ENCODE assay signal across 21 mouse cellular contexts in genomic region chr12:80838787-80839186, GRCm38 (mm10). TPM values are rescaled to one million over a fixed set of nuclear protein-coding genes. Genes with fewer than 3 reads are reported as not detected.
DNase-seq lines count a peak whose midpoint lies in the region; ATAC-seq and TF ChIP-seq lines count a peak whose summit lies in the region.
"Had no signal": no experiment of that assay in that cellular context is flagged by ENCODE, and none has a peak within 500 bp of the region (broad histone marks: within the 10 kb centered on the region; RNA-seq: fewer than 3 reads in every experiment).

No protein-coding gene starts in this region.

- H3K36me3 ChIP-seq in ES-E14 (ENCODE audit: control insufficient read depth, insufficient read depth, low read length, poor library complexity, severe bottlenecking), result no peaks in the 10 kb centered on the region
- H3K36me3 ChIP-seq: embryonic facial prominence, embryonic 15.5 days; heart, embryonic 10.5 days; hindbrain, embryonic 10.5 days; midbrain, embryonic 13.5 days had no signal

- TF ChIP-seq CTCF in layer of hippocampus, adult 2 months (conservative IDR thresholded peaks at IDR 0.05), result no peak

- H3K9ac ChIP-seq in ES-E14 (ENCODE audit: insufficient read depth, low read depth, low read length, poor library complexity, severe bottlenecking), result no peak overlapping the region
- H3K9ac ChIP-seq: embryonic facial prominence, embryonic 15.5 days; liver, embryonic 14.5 days; midbrain, embryonic 13.5 days had no signal

- no peak for DNase-seq in layer of hippocampus, adult 2 months (ENCODE audit: low spot score in 2 of 2)
- no peak for DNase-seq in layer of hippocampus, postnatal 25 days (ENCODE audit: extremely low spot score in 1 of 2, low spot score in 1 of 2)
- DNase-seq in ES-E14 (ENCODE audit: low read depth, low spot score), result peak; percentile 54
- no peak for DNase-seq in cerebellum, adult 8-10 months
- no peak for DNase-seq in spleen, postnatal 14 days (ENCODE audit: low spot score in 2 of 2)
- DNase-seq: adrenal gland, postnatal 10 days; cerebellum, adult 9-10 months; gastrocnemius, postnatal 25 days; kidney, postnatal 4 days; layer of hippocampus, adult 9-11 months had no signal

- peaks cover 10 to 11% of the 10 kb centered on the region in 2 experiments; a peak in 3 of 4 replicates for H3K4me1 ChIP-seq in ES-E14 (ENCODE audit: control insufficient read depth in 2 of 2, insufficient read depth in 2 of 2, low read length in 2 of 2, poor library complexity in 1 of 2)

- H3K27ac ChIP-seq in layer of hippocampus, adult 2 months, result peak overlapping the region; percentile 46; the same call in 1 of the 2 replicates
- no peak overlapping the region for H3K27ac ChIP-seq in ES-E14 (ENCODE audit: insufficient read depth, low read depth, low read length, poor library complexity, severe bottlenecking)
- H3K27ac ChIP-seq: heart, embryonic 10.5 days; hindbrain, embryonic 10.5 days; liver, embryonic 14.5 days; midbrain, embryonic 13.5 days; stomach, postnatal 0 days had no signal

- H3K9me3 ChIP-seq in ES-E14 (ENCODE audit: control insufficient read depth, insufficient read depth, low read depth, low read length), result no peaks in the 10 kb centered on the region
- H3K9me3 ChIP-seq: embryonic facial prominence, embryonic 15.5 days; heart, embryonic 10.5 days; hindbrain, embryonic 10.5 days; megakaryocyte, embryonic 14.5 days; midbrain, embryonic 13.5 days had no signal

- H3K4me3 ChIP-seq in layer of hippocampus, adult 2 months, result no peak overlapping the region
- H3K4me3 ChIP-seq in ES-E14 (ENCODE audit: insufficient read depth in 1 of 2, low read depth in 1 of 2, low read length in 2 of 2, poor library complexity in 1 of 2, severe bottlenecking in 1 of 2), result no peak overlapping the region
- H3K4me3 ChIP-seq: embryonic facial prominence, embryonic 15.5 days; heart, embryonic 10.5 days; hindbrain, embryonic 10.5 days; megakaryocyte, embryonic 14.5 days; midbrain, embryonic 13.5 days had no signal

- in situ Hi-C loops in ES-E14 (cut with MboI; ENCODE audit: low sequenced_read_pairs in 2 of 2, unreplicated experiment in 2 of 2), result no loop called here

- ATAC-seq in common myeloid progenitor, adult 5-6 weeks (replicated peaks; ENCODE audit: low read depth, poor library complexity, severe bottlenecking), result peak; percentile 38; the same call in 1 of the 2 replicates
- ATAC-seq in megakaryocyte progenitor cell, adult 5-6 weeks (replicated peaks; ENCODE audit: poor library complexity), result peak; percentile 41
- ATAC-seq: forebrain, embryonic 16.5 days; hindbrain, embryonic 16.5 days; midbrain, embryonic 13.5 days had no signal

TF ChIP-seq in ES-E14, 5 proteins besides CTCF, POLR2A, EP300 and RAD21:
- TF ChIP-seq ZC3H11A (IDR thresholded peaks at IDR 0.05; ENCODE audit: borderline replicate concordance, low read depth, low read length) (no peak), HCFC1 (IDR thresholded peaks at IDR 0.05; ENCODE audit: borderline replicate concordance, insufficient read depth, low read length) (no peak), ZNF384 (IDR thresholded peaks at IDR 0.05; ENCODE audit: low read depth, low read length) (no peak), MAFK (IDR thresholded peaks at IDR 0.05; ENCODE audit: insufficient read depth, low read depth, low read length) (no peak), CHD2 (IDR thresholded peaks at IDR 0.05; ENCODE audit: low read depth, low read length) (0 out of 2 replicates have a peak, but pooled peaks have one; percentile 33)
TF ChIP-seq in ES-E14: peak in this region for 1.

RNA-seq across cellular contexts. Expression of gene Susd6, which starts 48.5 kb away (rescaled TPM):
- total RNA-seq in layer of hippocampus, adult 2 months (2021), result 10 to 100 TPM; 71.6 to 72.1 TPM
- total RNA-seq in layer of hippocampus, postnatal 25 days (2021), result 10 to 100 TPM; 59.9 to 64.5 TPM
- total RNA-seq in ES-E14 (2012; rRNA removed), result 49.5 and 65.6 TPM in 2 replicates
- total RNA-seq in common myeloid progenitor, adult 5-6 weeks (2017), result 18.4 and 22.4 TPM in 2 replicates
- 12.8 and 14.5 TPM in 2 replicates for total RNA-seq in megakaryocyte progenitor cell, adult 5-6 weeks (2015)
- total RNA-seq in megakaryocyte progenitor cell, adult 5-6 weeks (2017), result 15.9 and 19.4 TPM in 2 replicates
